Mouse (Mus musculus) gastrocnemius, postnatal 25 days (tissue): ENCODE data around the gene 5730596B20Rik. TPM values are rescaled to one million over a fixed set of nuclear protein-coding genes. Genes with fewer than 3 reads are reported as not detected.

ENCODE experiments used
- DNase-seq: peaks from one replicate; pipeline ENCODE4 v3.0.0; 2022
- total RNA-seq, 2 experiments: library from RNA; stranded (reverse); gene quantifications; 1 replicate in 1 of 2; 2 replicates in 1 of 2; pipeline ENCODE4 v1.2.3; 2021

Gene 5730596B20Rik
- total RNA-seq, 2 experiments from 2014 or later: not detected

- DNase-seq: no peak
Observed at GRCm38 (mm10) chr6:52176391-52176790, 907 bp upstream of the 5730596B20Rik start.

- DNase-seq: no peak
Observed at GRCm38 (mm10) chr6:52177806-52178205, 508 bp downstream of the 5730596B20Rik start.

GRCm38 (mm10) chr6:52178918-52179665 is 1.8 kb downstream of the 5730596B20Rik start:
- DNase-seq: no peak

GRCm38 (mm10) chr6:52179690-52180089 is 2.4 kb downstream of the 5730596B20Rik start:
- no peak for DNase-seq

- no peak for DNase-seq
Observed at GRCm38 (mm10) chr6:52180213-52180710, 3.0 kb downstream of the 5730596B20Rik start.

- DNase-seq: no peak
Observed at GRCm38 (mm10) chr6:52180726-52181125, 3.4 kb downstream of the 5730596B20Rik start.

- no peak for DNase-seq
Observed at GRCm38 (mm10) chr6:52182030-52182429, 4.7 kb downstream of the 5730596B20Rik start.

- DNase-seq: no peak
Observed at GRCm38 (mm10) chr6:52182793-52183192, 5.5 kb downstream of the 5730596B20Rik start.

- no peak for DNase-seq
Observed at GRCm38 (mm10) chr6:52183311-52184080, 6.2 kb downstream of the 5730596B20Rik start.

- DNase-seq: no peak
Observed at GRCm38 (mm10) chr6:52184668-52185067, 7.4 kb downstream of the 5730596B20Rik start.

GRCm38 (mm10) chr6:52185222-52185621 is 7.9 kb downstream of the 5730596B20Rik start:
- no peak for DNase-seq

- DNase-seq: no peak
Observed at GRCm38 (mm10) chr6:52185834-52186233, 8.5 kb downstream of the 5730596B20Rik start.

- no peak for DNase-seq
Observed at GRCm38 (mm10) chr6:52186500-52186899, 9.2 kb downstream of the 5730596B20Rik start.

GRCm38 (mm10) chr6:52189172-52189591 is 11.9 kb downstream of the 5730596B20Rik start:
- DNase-seq: peak; percentile 69

GRCm38 (mm10) chr6:52189909-52190308 is 12.6 kb downstream of the 5730596B20Rik start:
- DNase-seq: no peak

- DNase-seq: no peak
Observed at GRCm38 (mm10) chr6:52190410-52190809, 13.1 kb downstream of the 5730596B20Rik start.

- no peak for DNase-seq
Observed at GRCm38 (mm10) chr6:52190906-52191810, 13.9 kb downstream of the 5730596B20Rik start, which contains the start of gene Hoxa4. Gene Hoxa4 (minus strand): TSS chr6:52191753.

GRCm38 (mm10) chr6:52191860-52192550 is 14.7 kb downstream of the 5730596B20Rik start:
- DNase-seq: peak; percentile 84

- no peak for DNase-seq
Observed at GRCm38 (mm10) chr6:52194690-52195089, 17.4 kb downstream of the 5730596B20Rik start.

- no peak for DNase-seq
Observed at GRCm38 (mm10) chr6:52196811-52197210, 19.5 kb downstream of the 5730596B20Rik start.

GRCm38 (mm10) chr6:52197271-52197670 is 20.0 kb downstream of the 5730596B20Rik start:
- no peak for DNase-seq
